Mouse (Mus musculus): ENCODE data around the gene Clec4g. TPM values are rescaled to one million over a fixed set of nuclear protein-coding genes. Genes with fewer than 3 reads are reported as not detected.

The Clec4g gene
- polyA plus RNA-seq, 1 experiment = 0.50 TPM

DNA sequence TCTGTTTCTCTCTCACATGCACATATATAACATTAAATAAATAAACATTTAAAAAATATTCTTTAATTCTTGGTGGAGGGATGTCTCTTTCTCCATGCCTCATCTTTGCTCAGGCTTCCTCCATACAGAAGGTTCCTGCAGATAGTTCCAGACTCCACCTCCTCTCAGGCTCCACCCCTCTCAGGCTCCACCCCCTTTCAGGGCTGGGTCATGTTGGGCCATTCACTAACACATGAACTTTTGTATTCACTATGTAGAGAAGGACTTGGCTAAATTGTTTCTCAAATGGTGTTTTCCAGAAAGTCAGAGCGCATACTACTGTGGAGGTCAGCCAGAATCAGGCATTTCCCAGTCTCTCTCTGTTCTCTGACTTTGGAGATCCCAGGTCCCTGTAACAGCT lies 19.0 kb downstream of the Clec4g start:
- 89% methylated on average over 1 of the region's 1 CpGs for WGBS
- no peaks in the 10 kb centered on the region for H3K4me1 ChIP-seq (ENCODE audit: control insufficient read depth, insufficient read depth, low read length)

DNA sequence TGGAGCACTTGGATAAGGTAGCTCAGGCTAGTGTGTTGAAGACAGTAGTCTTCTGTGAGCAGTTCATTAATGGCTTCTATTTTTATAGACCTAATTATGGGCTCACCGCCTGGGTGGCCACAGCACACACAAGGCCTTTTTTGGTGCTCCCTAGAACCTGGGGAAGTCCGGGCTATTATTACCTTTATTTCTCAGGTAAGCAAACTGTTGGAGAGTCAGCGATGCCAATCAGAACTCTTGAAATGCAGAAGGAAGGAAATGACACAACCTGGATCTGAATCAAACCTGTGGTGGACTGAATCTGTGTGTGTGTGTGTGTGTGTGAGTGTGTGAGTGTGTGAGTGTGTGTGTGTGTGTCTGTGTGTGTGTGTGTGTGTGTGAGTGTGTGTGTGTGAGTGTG lies 26.3 kb downstream of the Clec4g start, which contains the start of gene Fcer2a:
TSS of gene Fcer2a (minus strand) at position 55 of the 400 bp plus-strand sequence.
- H3K4me3 ChIP-seq (ENCODE audit: insufficient read depth, low read depth, low read length) = no peak within 1 kb of the TSS
- 67% methylated on average over 3 of the region's 3 CpGs for WGBS

More for the DNA sequence above, 19.0 kb downstream of the Clec4g start:
- Histone ChIP-seq H3K36me3 (ENCODE audit: control insufficient read depth, insufficient read depth, low read length) (no peaks in the 10 kb centered on the region), H3K27ac (ENCODE audit: insufficient read depth, low read depth, low read length) (no peak overlapping the region), H3K27me3 (replicated peaks; ENCODE audit: control insufficient read depth, insufficient read depth, low read length) (no peaks in the 10 kb centered on the region), H3K4me3 (ENCODE audit: insufficient read depth, low read depth, low read length) (no peak overlapping the region)
- DNase-seq = no peak
- no peak for TF ChIP-seq POLR2A (IDR thresholded peaks at IDR 0.05; ENCODE audit: low read depth, low read length)
- no peak for TF ChIP-seq CTCF (conservative IDR thresholded peaks at IDR 0.05; ENCODE audit: insufficient read depth, insufficient read length, low read depth, low read length)

DNA sequence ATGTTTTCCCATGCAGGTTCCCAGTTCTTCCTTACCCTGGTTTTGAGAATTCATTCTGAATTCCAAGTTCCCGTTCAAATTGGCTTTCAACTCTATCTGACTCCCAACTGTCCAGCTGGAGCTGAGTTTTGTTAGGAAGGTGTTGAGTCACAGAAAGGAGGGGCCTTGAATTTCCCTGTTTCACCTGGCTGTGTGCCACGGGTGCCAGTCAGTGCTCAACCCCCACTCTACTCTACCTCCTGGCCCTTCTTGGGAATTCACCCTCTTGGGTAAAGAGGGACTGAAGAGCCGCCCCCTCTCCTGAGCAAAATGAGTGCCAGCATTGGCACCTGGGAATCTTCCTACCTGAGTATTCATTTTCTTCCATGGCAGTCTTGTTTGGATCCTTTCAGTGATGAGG lies 29.7 kb downstream of the Clec4g start:
- WGBS = 61% methylated on average over 3 of the region's 3 CpGs

More for the DNA sequence above, 26.3 kb downstream of the Clec4g start, which contains the start of gene Fcer2a:
- no peaks in the 10 kb centered on the region for H3K27me3 ChIP-seq (replicated peaks; ENCODE audit: control insufficient read depth, insufficient read depth, low read length)
- H3K36me3 ChIP-seq (ENCODE audit: control insufficient read depth, insufficient read depth, low read length) = no peaks in the 10 kb centered on the region
- no peak within 1 kb of the TSS for H3K27ac ChIP-seq (ENCODE audit: insufficient read depth, low read depth, low read length)
- no peak for DNase-seq
- H3K4me1 ChIP-seq (ENCODE audit: control insufficient read depth, insufficient read depth, low read length) = no peaks in the 10 kb centered on the region
- TF ChIP-seq POLR2A (IDR thresholded peaks at IDR 0.05; ENCODE audit: low read depth, low read length) (no peak), CTCF (conservative IDR thresholded peaks at IDR 0.05; ENCODE audit: insufficient read depth, insufficient read length, low read depth, low read length) (no peak)

DNA sequence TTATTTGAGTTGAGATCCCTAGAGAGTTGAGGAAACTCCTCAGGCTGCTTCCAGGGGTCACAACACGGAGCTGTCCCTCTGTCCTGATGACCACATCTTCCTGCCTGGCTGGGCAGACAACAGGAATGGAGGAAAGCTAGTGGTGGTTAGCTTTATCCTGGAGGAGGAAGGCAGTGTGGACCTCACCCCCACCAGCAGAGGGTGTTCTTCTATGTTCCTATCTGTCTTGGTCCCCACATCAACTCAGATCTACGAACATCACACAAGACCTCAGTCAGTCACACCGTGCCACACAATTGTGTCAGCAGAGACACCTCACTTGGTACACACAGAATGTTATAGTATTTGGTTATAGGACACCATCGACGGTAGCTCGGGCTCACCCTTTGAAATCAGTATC lies 32.9 kb downstream of the Clec4g start:
- TF ChIP-seq CTCF (conservative IDR thresholded peaks at IDR 0.05; ENCODE audit: insufficient read depth, insufficient read length, low read depth, low read length) (peak; percentile 20; the same call in 1 of the 2 replicates), POLR2A (IDR thresholded peaks at IDR 0.05; ENCODE audit: low read depth, low read length) (no peak)
- Histone ChIP-seq H3K27me3 (replicated peaks; ENCODE audit: control insufficient read depth, insufficient read depth, low read length) (no peaks in the 10 kb centered on the region), H3K4me3 (ENCODE audit: insufficient read depth, low read depth, low read length) (no peak overlapping the region), H3K36me3 (ENCODE audit: control insufficient read depth, insufficient read depth, low read length) (no peaks in the 10 kb centered on the region), H3K4me1 (ENCODE audit: control insufficient read depth, insufficient read depth, low read length) (no peaks in the 10 kb centered on the region), H3K27ac (ENCODE audit: insufficient read depth, low read depth, low read length) (no peak overlapping the region)
- 72% methylated on average over 6 of the region's 6 CpGs for WGBS
- no peak for DNase-seq

More for the DNA sequence above, 29.7 kb downstream of the Clec4g start:
- no peaks in the 10 kb centered on the region for H3K4me1 ChIP-seq (ENCODE audit: control insufficient read depth, insufficient read depth, low read length)
- no peaks in the 10 kb centered on the region for H3K27me3 ChIP-seq (replicated peaks; ENCODE audit: control insufficient read depth, insufficient read depth, low read length)
- no peak for DNase-seq
- no peak overlapping the region for H3K27ac ChIP-seq (ENCODE audit: insufficient read depth, low read depth, low read length)
- no peaks in the 10 kb centered on the region for H3K36me3 ChIP-seq (ENCODE audit: control insufficient read depth, insufficient read depth, low read length)
- no peak for TF ChIP-seq POLR2A (IDR thresholded peaks at IDR 0.05; ENCODE audit: low read depth, low read length)
- TF ChIP-seq CTCF (conservative IDR thresholded peaks at IDR 0.05; ENCODE audit: insufficient read depth, insufficient read length, low read depth, low read length) = no peak
- no peak overlapping the region for H3K4me3 ChIP-seq (ENCODE audit: insufficient read depth, low read depth, low read length)

DNA sequence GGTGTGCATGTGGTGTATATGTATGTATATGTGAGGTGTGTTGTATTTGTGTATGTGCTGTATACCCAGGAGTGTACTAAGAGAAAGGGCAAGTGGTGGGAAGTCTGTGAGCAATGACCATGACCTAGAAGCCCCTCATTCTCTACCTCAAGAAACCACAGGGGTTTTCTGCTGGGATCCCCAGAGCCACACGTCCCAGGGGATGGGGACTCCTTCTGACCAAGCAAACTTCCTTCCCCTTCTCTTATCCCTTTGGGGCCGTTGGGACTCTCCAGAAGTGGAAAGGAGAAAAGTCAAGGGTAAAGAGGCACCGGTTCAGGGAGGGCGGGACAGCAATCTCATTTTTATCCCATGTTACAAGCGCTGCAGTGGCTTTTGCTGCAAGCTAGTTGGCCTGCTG lies 35.0 kb downstream of the Clec4g start:
- Histone ChIP-seq H3K27me3 (replicated peaks; ENCODE audit: control insufficient read depth, insufficient read depth, low read length) (no peaks in the 10 kb centered on the region), H3K4me1 (ENCODE audit: control insufficient read depth, insufficient read depth, low read length) (no peaks in the 10 kb centered on the region), H3K36me3 (ENCODE audit: control insufficient read depth, insufficient read depth, low read length) (no peaks in the 10 kb centered on the region), H3K27ac (ENCODE audit: insufficient read depth, low read depth, low read length) (no peak overlapping the region), H3K4me3 (ENCODE audit: insufficient read depth, low read depth, low read length) (no peak overlapping the region)
- TF ChIP-seq CTCF (conservative IDR thresholded peaks at IDR 0.05; ENCODE audit: insufficient read depth, insufficient read length, low read depth, low read length) = no peak
- no peak for TF ChIP-seq POLR2A (IDR thresholded peaks at IDR 0.05; ENCODE audit: low read depth, low read length)
- DNase-seq = no peak
- WGBS = 66% methylated on average over 5 of the region's 5 CpGs

DNA sequence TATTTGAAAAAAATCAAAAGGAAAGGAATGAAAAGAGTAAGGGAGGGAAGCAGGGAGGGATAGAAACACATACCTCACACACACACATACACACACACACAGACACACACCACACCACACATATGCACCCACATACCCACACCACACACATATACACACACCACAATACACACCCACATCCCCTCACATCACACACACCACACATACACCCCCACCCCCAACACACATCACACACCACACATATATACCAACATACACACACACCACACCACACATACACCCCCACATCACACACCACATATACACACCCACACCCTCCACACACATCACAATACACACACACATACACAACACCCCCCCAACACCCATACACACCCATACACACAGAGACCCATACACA lies 35.9 kb downstream of the Clec4g start:
- Histone ChIP-seq H3K27me3 (replicated peaks; ENCODE audit: control insufficient read depth, insufficient read depth, low read length) (no peaks in the 10 kb centered on the region), H3K4me3 (ENCODE audit: insufficient read depth, low read depth, low read length) (no peak overlapping the region), H3K36me3 (ENCODE audit: control insufficient read depth, insufficient read depth, low read length) (no peaks in the 10 kb centered on the region), H3K4me1 (ENCODE audit: control insufficient read depth, insufficient read depth, low read length) (0 out of 2 replicates have a peak, but pooled peaks cover 2% of the 10 kb centered on the region), H3K27ac (ENCODE audit: insufficient read depth, low read depth, low read length) (no peak overlapping the region)
- no peak for DNase-seq
- no peak for TF ChIP-seq CTCF (conservative IDR thresholded peaks at IDR 0.05; ENCODE audit: insufficient read depth, insufficient read length, low read depth, low read length)
- TF ChIP-seq POLR2A (IDR thresholded peaks at IDR 0.05; ENCODE audit: low read depth, low read length) = no peak

DNA sequence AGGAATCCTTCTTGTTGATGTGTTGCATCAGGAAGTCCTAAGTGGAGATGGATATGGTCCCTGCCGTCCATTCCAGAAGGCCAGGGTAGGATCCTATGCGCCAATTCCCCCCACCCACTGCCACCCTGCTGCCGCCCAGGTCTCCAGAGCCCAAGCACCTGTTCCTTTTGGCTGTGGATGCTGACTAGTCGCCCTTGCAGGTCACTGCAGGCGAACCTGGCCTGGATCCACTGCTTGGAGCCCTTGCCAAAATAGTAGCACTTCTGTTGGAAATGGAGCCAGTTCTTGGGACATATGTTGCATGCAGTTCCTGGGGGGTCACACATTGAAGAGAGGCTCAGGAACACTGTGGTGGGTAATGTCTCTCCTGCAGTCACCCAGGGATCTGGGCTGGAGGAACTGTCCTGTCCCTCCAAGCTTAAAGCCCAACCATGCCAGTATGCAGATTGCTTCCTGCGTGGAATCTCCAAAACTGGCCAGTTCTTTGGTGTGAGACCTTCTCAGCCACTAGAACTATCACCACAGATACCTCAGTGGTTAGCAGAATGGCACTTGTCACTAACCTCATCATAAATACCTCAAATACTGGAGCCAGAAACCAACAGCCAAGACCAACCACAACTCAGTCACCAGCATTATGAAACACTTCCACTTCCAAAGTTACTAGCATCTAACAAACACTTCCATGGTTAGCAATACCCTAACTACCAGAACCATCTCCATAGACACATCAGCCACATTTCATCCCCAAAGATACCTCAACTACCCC lies 36.9 kb downstream of the Clec4g start:
- DNase-seq = peak; percentile 17
- WGBS = 60% methylated on average over 6 of the region's 6 CpGs
- H3K36me3 ChIP-seq (ENCODE audit: control insufficient read depth, insufficient read depth, low read length) = no peaks in the 10 kb centered on the region
- TF ChIP-seq POLR2A (IDR thresholded peaks at IDR 0.05; ENCODE audit: low read depth, low read length) (no peak), CTCF (conservative IDR thresholded peaks at IDR 0.05; ENCODE audit: insufficient read depth, insufficient read length, low read depth, low read length) (no peak)
- 0 out of 2 replicates have a peak, but pooled peaks cover 2% of the 10 kb centered on the region for H3K4me1 ChIP-seq (ENCODE audit: control insufficient read depth, insufficient read depth, low read length)
- H3K4me3 ChIP-seq (ENCODE audit: insufficient read depth, low read depth, low read length) = no peak overlapping the region
- no peaks in the 10 kb centered on the region for H3K27me3 ChIP-seq (replicated peaks; ENCODE audit: control insufficient read depth, insufficient read depth, low read length)
- H3K27ac ChIP-seq (ENCODE audit: insufficient read depth, low read depth, low read length) = no peak overlapping the region
